ENCODE assay signal across 8 mouse cellular contexts in genomic region chr10:7663159-7664026, GRCm38 (mm10). TPM values are rescaled to one million over a fixed set of nuclear protein-coding genes. Genes with fewer than 3 reads are reported as not detected.
DNase-seq lines count a peak whose midpoint lies in the region; ATAC-seq and TF ChIP-seq lines count a peak whose summit lies in the region.

No protein-coding gene starts in this region.

- H3K4me3 ChIP-seq in ES-E14 (ENCODE audit: insufficient read depth in 1 of 2, low read depth in 1 of 2, low read length in 2 of 2, poor library complexity in 1 of 2, severe bottlenecking in 1 of 2): peak overlapping the region; percentile 84 to 91
- H3K4me3 ChIP-seq in forebrain, embryonic 15.5 days: peak overlapping the region; percentile 94
- peak overlapping the region; percentile 72 for H3K4me3 ChIP-seq in layer of hippocampus, adult 2 months
- H3K4me3 ChIP-seq in lung, adult 2 months (replicated peaks; ENCODE audit: extremely low read depth, low read depth, low read length): peak overlapping the region; percentile 100
- peak overlapping the region; percentile 97 for H3K4me3 ChIP-seq in neural tube, embryonic 15.5 days (replicated peaks)

- ATAC-seq in forebrain, embryonic 15.5 days (replicated peaks): peak; percentile 93
- peak; percentile 94 for ATAC-seq in neural tube, embryonic 15.5 days (ENCODE audit: low FRiP score)

- peak; percentile 71 for DNase-seq in ES-E14 (ENCODE audit: low read depth, low spot score)
- peak; percentile 94 for DNase-seq in cerebellum, adult 11-12 months
- peak; percentile 88 for DNase-seq in heart, postnatal 25 days (ENCODE audit: low spot score)
- DNase-seq in layer of hippocampus, adult 2 months (ENCODE audit: low spot score in 2 of 2): peak; percentile 88 to 91
- DNase-seq in lung, adult 2 months: peak; percentile 90
- DNase-seq in testis, postnatal 10 days (ENCODE audit: low spot score): peak; percentile 94

- TF ChIP-seq CTCF in layer of hippocampus, adult 2 months (conservative IDR thresholded peaks at IDR 0.05): no peak
- TF ChIP-seq CTCF in lung, adult 2 months (IDR thresholded peaks at IDR 0.05; ENCODE audit: insufficient read depth, low read length): no peak

- under 1% methylated on average over 63 of the region's 64 CpGs for WGBS in forebrain, embryonic 15.5 days
- WGBS in lung, adult 2 months: under 1% methylated on average over 64 of the region's 64 CpGs
- WGBS in neural tube, embryonic 15.5 days: under 1% methylated on average over 63 of the region's 64 CpGs

- H3K9ac ChIP-seq in ES-E14 (ENCODE audit: insufficient read depth, low read depth, low read length, poor library complexity, severe bottlenecking): peak overlapping the region; percentile 93
- peak overlapping the region; percentile 78 for H3K9ac ChIP-seq in forebrain, embryonic 15.5 days (replicated peaks)
- H3K9ac ChIP-seq in neural tube, embryonic 15.5 days (replicated peaks): peak overlapping the region; percentile 96

- in situ Hi-C loops in ES-E14 (cut with MboI; ENCODE audit: low sequenced_read_pairs in 2 of 2, unreplicated experiment in 2 of 2): no loop called here

- H3K4me1 ChIP-seq in ES-E14 (ENCODE audit: control insufficient read depth in 2 of 2, insufficient read depth in 2 of 2, low read length in 2 of 2, poor library complexity in 1 of 2): peaks cover 0 to 6% of the 10 kb centered on the region in 2 experiments; a peak in 2 of 4 replicates
- H3K4me1 ChIP-seq in forebrain, embryonic 15.5 days: peaks cover 28% of the 10 kb centered on the region
- H3K4me1 ChIP-seq in lung, adult 2 months (ENCODE audit: control insufficient read depth, insufficient read depth, low read length): peaks cover 8% of the 10 kb centered on the region
- peaks cover 19% of the 10 kb centered on the region for H3K4me1 ChIP-seq in neural tube, embryonic 15.5 days

- intact Hi-C loops in heart, postnatal 25 days (cut with DNase I): loop anchor here (2.0 kb wide), 1 partner anchor 17 kb away; the partner anchor contains the start of genes Lats1 and Pcmt1

- TF ChIP-seq POLR2A in lung, adult 2 months (IDR thresholded peaks at IDR 0.05; ENCODE audit: borderline replicate concordance, extremely low read depth, low read depth, low read length): peak; percentile 91

- H3K9me3 ChIP-seq in ES-E14 (ENCODE audit: control insufficient read depth, insufficient read depth, low read depth, low read length): no peaks in the 10 kb centered on the region
- no peaks in the 10 kb centered on the region for H3K9me3 ChIP-seq in forebrain, embryonic 15.5 days
- H3K9me3 ChIP-seq in neural tube, embryonic 15.5 days (replicated peaks): no peaks in the 10 kb centered on the region

- H3K4me2 ChIP-seq in forebrain, embryonic 15.5 days (replicated peaks): peak overlapping the region; percentile 67
- H3K4me2 ChIP-seq in neural tube, embryonic 15.5 days: peak overlapping the region; percentile 89

- no peaks in the 10 kb centered on the region for H3K27me3 ChIP-seq in forebrain, embryonic 15.5 days
- no peaks in the 10 kb centered on the region for H3K27me3 ChIP-seq in neural tube, embryonic 15.5 days (replicated peaks)

- peak overlapping the region; percentile 46 for H3K27ac ChIP-seq in ES-E14 (ENCODE audit: insufficient read depth, low read depth, low read length, poor library complexity, severe bottlenecking)
- H3K27ac ChIP-seq in forebrain, embryonic 15.5 days (replicated peaks): peak overlapping the region; percentile 94
- H3K27ac ChIP-seq in layer of hippocampus, adult 2 months: peak overlapping the region; percentile 99
- H3K27ac ChIP-seq in neural tube, embryonic 15.5 days (replicated peaks): peak overlapping the region; percentile 98

- no peaks in the 10 kb centered on the region for H3K36me3 ChIP-seq in ES-E14 (ENCODE audit: control insufficient read depth, insufficient read depth, low read length, poor library complexity, severe bottlenecking)
- H3K36me3 ChIP-seq in forebrain, embryonic 15.5 days: no peaks in the 10 kb centered on the region
- no peaks in the 10 kb centered on the region for H3K36me3 ChIP-seq in neural tube, embryonic 15.5 days

TF ChIP-seq in ES-E14, 5 proteins besides CTCF, POLR2A, EP300 and RAD21:
- TF ChIP-seq MAFK (IDR thresholded peaks at IDR 0.05; ENCODE audit: insufficient read depth, low read depth, low read length) (no peak), HCFC1 (IDR thresholded peaks at IDR 0.05; ENCODE audit: borderline replicate concordance, insufficient read depth, low read length) (peak; percentile 7; the same call in 1 of the 2 replicates)

RNA-seq across cellular contexts. Expression of gene Nup43, which starts 3.9 kb away (rescaled TPM):
- 58.6 and 81.1 TPM in 2 replicates for total RNA-seq in ES-E14 (2012; rRNA removed)
- 39.1 and 41.1 TPM in 2 replicates for polyA plus RNA-seq in forebrain, embryonic 15.5 days (2015; fragmentation: Nextera tagmentation; extraction: Ambion mirVana)
- total RNA-seq in heart, postnatal 25 days (2021): 1 to 10 TPM; 4.5 to 6.2 TPM
- total RNA-seq in layer of hippocampus, adult 2 months (2021): 1 to 10 TPM; 5.8 to 8.2 TPM
- polyA plus RNA-seq in lung, adult 2 months (2012; rRNA removed): 3.0 and 4.3 TPM in 2 replicates
- 28.3 and 34.4 TPM in 2 replicates for polyA plus RNA-seq in neural tube, embryonic 15.5 days (2015; fragmentation: Nextera tagmentation; extraction: Ambion mirVana)

RNA-seq across cellular contexts. Expression of gene Pcmt1, which starts 17.5 kb away (rescaled TPM):
- total RNA-seq in ES-E14 (2012; rRNA removed): 112 and 118 TPM in 2 replicates
- polyA plus RNA-seq in forebrain, embryonic 15.5 days (2015; fragmentation: Nextera tagmentation; extraction: Ambion mirVana): 163 and 164 TPM in 2 replicates
- total RNA-seq in heart, postnatal 25 days (2021): 100 to 1,000 TPM in 1 of 2 experiments, 10 to 100 TPM in 1; 92.9 to 105 TPM
- 100 to 1,000 TPM; 151 to 162 TPM for total RNA-seq in layer of hippocampus, adult 2 months (2021)
- polyA plus RNA-seq in lung, adult 2 months (2012; rRNA removed): 19.4 and 25.2 TPM in 2 replicates
- polyA plus RNA-seq in neural tube, embryonic 15.5 days (2015; fragmentation: Nextera tagmentation; extraction: Ambion mirVana): 187 and 194 TPM in 2 replicates

RNA-seq across cellular contexts. Expression of gene Lats1, which starts 17.6 kb away (rescaled TPM):
- 6.0 and 6.3 TPM in 2 replicates for total RNA-seq in ES-E14 (2012; rRNA removed)
- polyA plus RNA-seq in forebrain, embryonic 15.5 days (2015; fragmentation: Nextera tagmentation; extraction: Ambion mirVana): 10.5 and 10.8 TPM in 2 replicates
- total RNA-seq in heart, postnatal 25 days (2021): 10 to 100 TPM; 11.5 to 13.9 TPM
- 10 to 100 TPM; 32.6 to 35.8 TPM for total RNA-seq in layer of hippocampus, adult 2 months (2021)
- polyA plus RNA-seq in lung, adult 2 months (2012; rRNA removed): 10.5 and 13.1 TPM in 2 replicates
- polyA plus RNA-seq in neural tube, embryonic 15.5 days (2015; fragmentation: Nextera tagmentation; extraction: Ambion mirVana): 7.7 and 7.8 TPM in 2 replicates

Comparison
In these comparisons a context has a peak if more than half of its experiments do, and no peak if none do; other contexts are left out.
1. Peak in every context shown above with its lines: DNase-seq, ATAC-seq, H3K4me3 ChIP-seq and H3K27ac ChIP-seq.
2. H3K27ac ChIP-seq: peak in every context shown above with its lines; median percentile 99 in layer of hippocampus, adult 2 months; 98 in neural tube, embryonic 15.5 days; 94 in forebrain, embryonic 15.5 days; 46 in ES-E14.